Mouse (Mus musculus): ENCODE data around the gene Il21r.

DNA sequence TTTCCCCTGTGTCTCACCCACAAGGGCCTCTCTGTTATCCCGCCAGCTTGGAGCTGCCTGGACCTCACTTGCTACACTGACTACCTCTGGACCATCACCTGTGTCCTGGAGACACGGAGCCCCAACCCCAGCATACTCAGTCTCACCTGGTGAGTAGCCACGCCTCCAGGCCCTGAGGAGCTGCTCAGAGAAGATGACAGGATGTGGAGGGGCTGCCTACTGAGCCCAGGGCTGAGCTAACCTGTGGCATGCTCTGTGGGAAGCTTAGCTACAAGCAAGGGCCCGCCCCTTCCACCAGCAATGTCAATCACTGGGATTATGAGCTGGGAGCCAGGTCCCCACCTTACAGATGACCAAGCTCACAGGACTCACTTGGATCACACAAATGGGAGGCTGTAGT, 22.0 kb downstream of the Il21r start:
- no peak for TF ChIP-seq CTCF (IDR thresholded peaks at IDR 0.05; ENCODE audit: insufficient read depth, low read depth, low read length)
- TF ChIP-seq POLR2A (IDR thresholded peaks at IDR 0.05; ENCODE audit: insufficient read depth, low read depth, low read length) = no peak
